In the genomic region with DNA sequence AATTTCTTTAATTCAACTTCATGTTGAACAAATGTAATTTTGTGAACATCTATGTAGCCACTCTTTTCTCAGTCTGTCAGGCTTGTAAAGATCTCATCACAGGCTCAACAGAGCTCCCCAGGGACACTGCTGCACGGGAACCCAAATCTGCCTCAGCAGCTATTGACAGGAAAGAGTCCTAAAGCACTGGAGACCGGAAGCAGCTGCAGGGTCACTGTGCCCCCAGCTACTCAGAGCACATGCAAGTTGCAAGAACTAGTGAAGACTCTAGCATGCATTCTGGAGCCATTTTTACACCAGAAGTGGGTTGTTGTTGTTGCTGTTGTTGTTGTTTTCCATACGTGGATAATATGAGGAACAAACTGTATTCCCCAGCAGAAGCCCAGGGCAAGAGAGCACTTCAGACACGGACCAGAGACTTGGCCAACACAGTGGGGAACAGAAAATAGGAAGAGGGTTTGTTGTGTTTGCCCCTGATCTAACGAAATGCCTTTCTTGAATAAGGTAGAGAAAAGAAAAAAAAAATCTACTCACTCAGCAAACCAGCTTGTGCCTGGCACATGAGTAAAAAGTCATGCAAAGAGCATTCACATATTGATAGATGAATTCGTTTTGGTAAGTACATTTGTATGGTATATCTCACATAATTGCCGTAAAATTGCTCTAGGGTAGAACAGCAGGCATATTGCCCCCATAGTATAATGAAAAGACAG, we compare ENCODE assay signal across 13 mouse cellular contexts.
DNase-seq lines count a peak whose midpoint lies in the region; ATAC-seq lines count a peak whose summit lies in the region.
"Had no signal": no experiment of that assay in that cellular context is flagged by ENCODE, and none has a peak within 500 bp of the region (broad histone marks: within the 10 kb centered on the region; RNA-seq: fewer than 3 reads in every experiment).

No protein-coding gene starts in this region.

- no peak for ATAC-seq in kidney, embryonic 16.5 days (ENCODE audit: low FRiP score, low TSS enrichment)
- no peak for ATAC-seq in embryonic facial prominence, embryonic 11.5 days (replicated peaks; ENCODE audit: insufficient number of reproducible peaks, low FRiP score, low TSS enrichment, low read depth)
- ATAC-seq: forebrain, embryonic 15.5 days had no signal

- no peaks in the 10 kb centered on the region for H3K36me3 ChIP-seq in kidney, embryonic 16.5 days (ENCODE audit: insufficient read depth, low read length)
- no peaks in the 10 kb centered on the region for H3K36me3 ChIP-seq in embryonic facial prominence, embryonic 11.5 days (replicated peaks; ENCODE audit: control insufficient read depth, insufficient read depth, low read depth, low read length)
- H3K36me3 ChIP-seq: forebrain, embryonic 15.5 days; heart, embryonic 13.5 days had no signal

- H3K4me1 ChIP-seq in kidney, embryonic 16.5 days (ENCODE audit: insufficient read depth, low read length) = no peaks in the 10 kb centered on the region
- H3K4me1 ChIP-seq in embryonic facial prominence, embryonic 11.5 days (ENCODE audit: control insufficient read depth, insufficient read depth, low read length) = no peaks in the 10 kb centered on the region
- H3K4me1 ChIP-seq: forebrain, embryonic 15.5 days; heart, embryonic 13.5 days had no signal

- no peak overlapping the region for H3K9ac ChIP-seq in kidney, embryonic 16.5 days (replicated peaks; ENCODE audit: low read length)
- no peak overlapping the region for H3K9ac ChIP-seq in embryonic facial prominence, embryonic 11.5 days (replicated peaks; ENCODE audit: low read length)
- H3K9ac ChIP-seq: forebrain, embryonic 15.5 days; heart, embryonic 13.5 days had no signal

- H3K9me3 ChIP-seq in kidney, embryonic 16.5 days (ENCODE audit: low read length) = no peaks in the 10 kb centered on the region; the same call in 1 of the 2 replicates
- no peaks in the 10 kb centered on the region for H3K9me3 ChIP-seq in embryonic facial prominence, embryonic 11.5 days (replicated peaks; ENCODE audit: control insufficient read depth, low read length)
- H3K9me3 ChIP-seq: forebrain, embryonic 15.5 days; heart, embryonic 13.5 days had no signal

- 62% methylated on average over 7 of the region's 7 CpGs for WGBS in kidney, embryonic 16.5 days
- 56% methylated on average over 7 of the region's 7 CpGs for WGBS in embryonic facial prominence, embryonic 11.5 days

- peak; percentile 10 for DNase-seq in kidney, postnatal 10 days
- DNase-seq in spleen, adult 18-20 months = peak; percentile 27 to 38
- no peak for DNase-seq in spleen, adult 12 weeks (ENCODE audit: low spot score)
- DNase-seq in embryonic facial prominence, embryonic 11.5 days (ENCODE audit: low spot score) = peak; percentile 22
- DNase-seq in spleen, postnatal 4 days (ENCODE audit: low spot score in 2 of 2) = peak; percentile 53 to 69
- no peak for DNase-seq in cerebellum, adult 9-10 months
- DNase-seq: cerebellum, postnatal 10 days; gastrocnemius, postnatal 14 days; kidney, postnatal 14 days had no signal

- H3K4me3 ChIP-seq in kidney, embryonic 16.5 days (ENCODE audit: low read length) = no peak overlapping the region
- no peak overlapping the region for H3K4me3 ChIP-seq in embryonic facial prominence, embryonic 11.5 days (ENCODE audit: low read depth, low read length)
- H3K4me3 ChIP-seq: forebrain, embryonic 15.5 days; heart, embryonic 13.5 days had no signal

- no peak overlapping the region for H3K27ac ChIP-seq in kidney, embryonic 16.5 days (ENCODE audit: low read length)
- no peak overlapping the region for H3K27ac ChIP-seq in embryonic facial prominence, embryonic 11.5 days (replicated peaks; ENCODE audit: low read depth, low read length)
- H3K27ac ChIP-seq: forebrain, embryonic 15.5 days; heart, embryonic 13.5 days; macrophage had no signal

- H3K27me3 ChIP-seq in kidney, embryonic 16.5 days (ENCODE audit: insufficient read depth, low read length) = no peaks in the 10 kb centered on the region
- H3K27me3 ChIP-seq in embryonic facial prominence, embryonic 11.5 days (ENCODE audit: control insufficient read depth, insufficient read depth, low read length) = no peaks in the 10 kb centered on the region
- H3K27me3 ChIP-seq: forebrain, embryonic 15.5 days; heart, embryonic 13.5 days had no signal

- no peak overlapping the region for H3K4me2 ChIP-seq in kidney, embryonic 16.5 days (replicated peaks; ENCODE audit: low read depth, low read length)
- H3K4me2 ChIP-seq in embryonic facial prominence, embryonic 11.5 days (ENCODE audit: low read depth, low read length) = no peak overlapping the region
- H3K4me2 ChIP-seq: forebrain, embryonic 15.5 days; heart, embryonic 13.5 days had no signal

Comparison
In these comparisons a context has a peak if more than half of its experiments do, and no peak if none do; other contexts are left out.
1. DNase-seq: peak in kidney, postnatal 10 days (single experiment), spleen, adult 18-20 months (2 of 2), embryonic facial prominence, embryonic 11.5 days (single experiment) and spleen, postnatal 4 days (2 of 2); none in spleen, adult 12 weeks (single experiment) and cerebellum, adult 9-10 months (single experiment).